Mouse (Mus musculus) limb, embryonic 13.5 days (tissue): ENCODE results near the gene Grm8. TPM values are rescaled to one million over a fixed set of nuclear protein-coding genes. Genes with fewer than 3 reads are reported as not detected.
A peak's percentile ranks its signal among the peaks of the same experiment; 100 is the strongest.

ENCODE experiments used
- ATAC-seq: fragments of 200-750 bp; cut with Nextera tagmentation; 2 replicates; pipeline ENCODE4 v1.8.0; 2017; ENCODE audit warnings: low read depth, moderate number of reproducible peaks, moderate TSS enrichment; ENCODE audit not compliant: low FRiP score
- H3K27ac ChIP-seq: fragments of 300-500 bp; sonication (generic); 2 replicates; pipeline ENCODE4 v1.5.1; 2015; ENCODE audit warnings: inconsistent platforms, mild to moderate bottlenecking, moderate library complexity
- H3K27me3 ChIP-seq: fragments of 300-500 bp; sonication (generic); 2 replicates; pipeline ENCODE4 v1.6.1; 2015; ENCODE audit warnings: mild to moderate bottlenecking, inconsistent platforms
- H3K36me3 ChIP-seq: fragments of 300-500 bp; sonication (generic); 2 replicates; pipeline ENCODE4 v1.6.1; 2015; ENCODE audit warnings: inconsistent platforms, mild to moderate bottlenecking, moderate library complexity
- H3K4me1 ChIP-seq: fragments of 300-500 bp; sonication (generic); 2 replicates; pipeline ENCODE4 v1.6.1; 2015; ENCODE audit warnings: inconsistent platforms
- H3K4me2 ChIP-seq: fragments of 300-500 bp; sonication (generic); replicated peaks from 2 replicates; pipeline ENCODE4 v1.6.1; 2015; ENCODE audit warnings: inconsistent platforms, mild to moderate bottlenecking, moderate library complexity
- H3K4me3 ChIP-seq: fragments of 300-500 bp; sonication (generic); 2 replicates; pipeline ENCODE4 v1.5.1; 2015; ENCODE audit warnings: moderate library complexity, mild to moderate bottlenecking, inconsistent platforms
- H3K9ac ChIP-seq: fragments of 300-500 bp; sonication (generic); 2 replicates; pipeline ENCODE4 v1.6.1; 2015; ENCODE audit warnings: mild to moderate bottlenecking, inconsistent platforms
- H3K9me3 ChIP-seq: fragments of 300-500 bp; sonication (generic); 2 replicates; pipeline ENCODE4 v1.6.1; 2016; ENCODE audit warnings: inconsistent platforms
- WGBS: fragments of 180-500 bp; shearing (Covaris S2); methylation state at CpG from one replicate; pipeline ENCODE4 v1.1.7; 2015; 5-methylcytosine and 5-hydroxymethylcytosine counted together
- microRNA counts: library from miRNA; unstranded; fragments of <30 nt; microRNA quantifications from one replicate; lab custom pipeline; 2016
- microRNA-seq: library from miRNA; unstranded; fragments of <30 nt; microRNA quantifications from one replicate; pipeline ENCODE4, GENCODE M21; 2016
- polyA plus RNA-seq: library from polyadenylated mRNA; unstranded; fragments of >200 nt; fragmentation: Nextera tagmentation; extraction: Ambion mirVana; gene quantifications from 2 replicates; pipeline ENCODE4 v1.2.1, GENCODE M21; 2015

Grm8 gene
- polyA plus RNA-seq, 1 experiment from 2014 or later: 1.5 TPM

GRCm38 (mm10) chr6:27305351-27305750 is 829.6 kb downstream of the Grm8 start:
- no peak overlapping the region for H3K27ac ChIP-seq
- WGBS: 68% methylated on average over 2 of the region's 2 CpGs
- ATAC-seq: no peak
- H3K36me3 ChIP-seq: no peaks in the 10 kb centered on the region
- H3K9ac ChIP-seq: no peak overlapping the region
- H3K27me3 ChIP-seq: no peaks in the 10 kb centered on the region
- no peak overlapping the region for H3K4me3 ChIP-seq
- no peaks in the 10 kb centered on the region for H3K4me1 ChIP-seq
- H3K4me2 ChIP-seq: no peak overlapping the region
- H3K9me3 ChIP-seq: no peaks in the 10 kb centered on the region

GRCm38 (mm10) chr6:27264972-27265371 is 870.0 kb downstream of the Grm8 start:
- ATAC-seq: no peak
- H3K4me2 ChIP-seq: no peak overlapping the region
- no peaks in the 10 kb centered on the region for H3K4me1 ChIP-seq
- H3K9ac ChIP-seq: no peak overlapping the region
- H3K36me3 ChIP-seq: no peaks in the 10 kb centered on the region
- no peak overlapping the region for H3K4me3 ChIP-seq
- no peak overlapping the region for H3K27ac ChIP-seq
- no peaks in the 10 kb centered on the region for H3K27me3 ChIP-seq
- no peaks in the 10 kb centered on the region for H3K9me3 ChIP-seq

DNA sequence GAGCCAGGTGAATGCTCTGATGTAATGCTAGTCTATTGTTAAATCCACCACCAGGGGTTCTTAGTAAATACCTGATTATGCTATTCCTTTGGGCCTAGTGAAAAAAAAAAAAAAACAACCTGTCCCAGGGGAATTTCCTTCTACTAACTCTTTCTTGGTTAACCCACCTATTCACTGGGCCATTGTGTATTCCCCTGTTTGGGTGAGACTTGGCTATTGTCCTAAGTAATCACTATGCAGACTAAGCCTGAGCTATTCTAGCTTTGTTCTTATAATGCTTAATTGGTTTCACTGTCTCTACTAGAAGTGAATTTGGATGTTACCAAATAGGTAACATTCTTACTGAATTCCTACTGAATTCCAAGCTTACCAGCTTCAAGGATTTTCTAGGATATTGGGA is 872.4 kb downstream of the Grm8 start:
- H3K9me3 ChIP-seq: no peaks in the 10 kb centered on the region
- no peak overlapping the region for H3K4me3 ChIP-seq
- H3K4me1 ChIP-seq: no peaks in the 10 kb centered on the region

DNA sequence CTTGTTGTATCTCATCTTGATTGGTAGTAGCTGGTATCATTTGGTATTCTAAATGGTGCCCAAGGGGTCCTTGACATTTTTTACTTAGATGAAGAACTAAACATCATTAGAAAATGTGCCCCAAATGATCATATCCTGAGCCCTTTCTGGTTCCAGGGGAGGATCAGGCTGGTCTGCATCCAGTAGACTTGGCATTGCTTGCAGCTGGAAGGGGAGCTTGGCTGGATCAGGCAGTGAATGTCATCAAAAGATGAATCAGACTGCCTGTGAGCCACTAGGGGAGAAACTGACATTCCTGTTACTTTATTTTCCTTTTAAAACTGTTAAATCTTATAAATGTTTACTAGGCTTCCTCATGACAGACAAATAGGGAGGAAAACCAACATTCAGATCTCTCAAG is 894.6 kb downstream of the Grm8 start:
- Histone ChIP-seq H3K27me3 (no peaks in the 10 kb centered on the region), H3K4me2 (no peak overlapping the region), H3K27ac (no peak overlapping the region), H3K4me1 (no peaks in the 10 kb centered on the region), H3K9me3 (no peaks in the 10 kb centered on the region), H3K9ac (no peak overlapping the region), H3K4me3 (no peak overlapping the region), H3K36me3 (no peaks in the 10 kb centered on the region)
- no peak for ATAC-seq

More for the DNA sequence above, 872.4 kb downstream of the Grm8 start:
- no peak overlapping the region for H3K27ac ChIP-seq
- no peaks in the 10 kb centered on the region for H3K27me3 ChIP-seq
- no peak overlapping the region for H3K9ac ChIP-seq
- H3K4me2 ChIP-seq: no peak overlapping the region
- ATAC-seq: no peak
- no peaks in the 10 kb centered on the region for H3K36me3 ChIP-seq

GRCm38 (mm10) chr6:27239968-27240367 is 895.0 kb downstream of the Grm8 start:
- no peaks in the 10 kb centered on the region for H3K36me3 ChIP-seq
- H3K27me3 ChIP-seq: no peaks in the 10 kb centered on the region
- H3K4me2 ChIP-seq: no peak overlapping the region
- no peak for ATAC-seq
- H3K9me3 ChIP-seq: no peaks in the 10 kb centered on the region
- no peak overlapping the region for H3K9ac ChIP-seq
- 65% methylated on average over 2 of the region's 2 CpGs for WGBS
- H3K4me1 ChIP-seq: no peaks in the 10 kb centered on the region
- H3K4me3 ChIP-seq: no peak overlapping the region
- H3K27ac ChIP-seq: no peak overlapping the region

MicroRNA genes within 50 kb of the gene (microRNA counts, 519-probe panel; counts per million panel counts)
- 3,468 counts per million, percentile 62 among the panel's probes with 10 or more counts for microRNA mmu-miR-592 (lab: Ali Mortazavi, UCI)

Small RNA genes within 50 kb of the gene (microRNA-seq; reads per million reads assigned to microRNA genes)
- 17.9 reads per million, percentile 34 among the genes with 10 or more reads in this experiment for gene Mir592
